29 mouse cellular contexts compared by ENCODE assay signal in genomic region chr2:102967417-102967816, GRCm38 (mm10).
DNase-seq lines count a peak whose midpoint lies in the region; ATAC-seq and TF ChIP-seq lines count a peak whose summit lies in the region.
"Had no signal": no experiment of that assay in that cellular context is flagged by ENCODE, and none has a peak within 500 bp of the region (broad histone marks: within the 10 kb centered on the region; RNA-seq: fewer than 3 reads in every experiment).

No protein-coding gene starts in this region.

- H3K4me3 ChIP-seq in liver, embryonic 15.5 days (replicated peaks), result no peak overlapping the region
- H3K4me3 ChIP-seq in liver, embryonic 12.5 days, result no peak overlapping the region
- H3K4me3 ChIP-seq in brown adipose tissue, adult 24 weeks (ENCODE audit: insufficient read depth, low read depth, low read length), result no peak overlapping the region
- no peak overlapping the region for H3K4me3 ChIP-seq in macrophage (ENCODE audit: inconsistent target)
- no peak overlapping the region for H3K4me3 ChIP-seq in lung, postnatal 0 days (ENCODE audit: low read depth, low read length)
- H3K4me3 ChIP-seq: embryonic facial prominence, embryonic 15.5 days; forebrain, embryonic 12.5 days; heart, adult 2 months; heart, embryonic 13.5 days; hindbrain, embryonic 10.5 days; hindbrain, embryonic 15.5 days; limb, embryonic 10.5 days; limb, embryonic 15.5 days; megakaryocyte, embryonic 14.5 days; midbrain, embryonic 13.5 days had no signal

- no peak overlapping the region for H3K9ac ChIP-seq in liver, embryonic 15.5 days
- no peak overlapping the region for H3K9ac ChIP-seq in liver, embryonic 12.5 days
- H3K9ac ChIP-seq in lung, postnatal 0 days (replicated peaks; ENCODE audit: low read depth), result no peak overlapping the region
- H3K9ac ChIP-seq: embryonic facial prominence, embryonic 15.5 days; forebrain, embryonic 12.5 days; heart, embryonic 13.5 days; hindbrain, embryonic 15.5 days; limb, embryonic 15.5 days; midbrain, embryonic 13.5 days had no signal

- WGBS in liver, embryonic 15.5 days (ENCODE audit: insufficient replicate concordance), result 57% methylated on average over 4 of the region's 4 CpGs
- 52% methylated on average over 4 of the region's 4 CpGs for WGBS in liver, embryonic 12.5 days (ENCODE audit: insufficient replicate concordance)
- WGBS in macrophage (ENCODE audit: missing documents), result 39% methylated on average over 2 of the region's 4 CpGs
- 68% methylated on average over 4 of the region's 4 CpGs for WGBS in lung, postnatal 0 days

- no peaks in the 10 kb centered on the region for H3K36me3 ChIP-seq in liver, embryonic 15.5 days (replicated peaks)
- no peaks in the 10 kb centered on the region for H3K36me3 ChIP-seq in liver, embryonic 12.5 days
- H3K36me3 ChIP-seq in macrophage (ENCODE audit: inconsistent target), result no peaks in the 10 kb centered on the region
- no peaks in the 10 kb centered on the region for H3K36me3 ChIP-seq in splenic B cell, adult 2 months (ENCODE audit: control insufficient read depth, insufficient read depth, low read length, poor library complexity, severe bottlenecking)
- no peaks in the 10 kb centered on the region for H3K36me3 ChIP-seq in lung, postnatal 0 days (ENCODE audit: insufficient read depth, low read length)
- H3K36me3 ChIP-seq: embryonic facial prominence, embryonic 15.5 days; forebrain, embryonic 12.5 days; heart, embryonic 13.5 days; hindbrain, embryonic 10.5 days; hindbrain, embryonic 15.5 days; limb, embryonic 10.5 days; limb, embryonic 15.5 days; midbrain, embryonic 13.5 days had no signal

- peak; percentile 39 for DNase-seq in splenic B cell, adult 2 months (ENCODE audit: low read depth, low spot score)
- no peak for DNase-seq in lung, postnatal 0 days (ENCODE audit: low spot score)
- DNase-seq in cerebellum, adult 11 months, result no peak
- DNase-seq in urinary bladder, postnatal 36 days (ENCODE audit: low spot score in 2 of 2), result no peak
- DNase-seq: adrenal gland, postnatal 25 days; cerebellum, adult 9-10 months; gastrocnemius, postnatal 25 days; heart, adult 2 months; heart, postnatal 10 days; kidney, adult 2 months; kidney, postnatal 4 days; layer of hippocampus, postnatal 36 days; lung, adult 2 months; lung, postnatal 14 days; right cerebral cortex, postnatal 25 days; thymus, postnatal 14 days had no signal

- no peaks in the 10 kb centered on the region for H3K4me1 ChIP-seq in liver, embryonic 15.5 days (replicated peaks)
- H3K4me1 ChIP-seq in liver, embryonic 12.5 days, result no peaks in the 10 kb centered on the region
- H3K4me1 ChIP-seq in brown adipose tissue, adult 24 weeks (ENCODE audit: control insufficient read depth, insufficient read depth, insufficient read length, low read length), result no peaks in the 10 kb centered on the region
- H3K4me1 ChIP-seq in lung, postnatal 0 days (ENCODE audit: insufficient read depth, low read depth, low read length), result no peaks in the 10 kb centered on the region
- H3K4me1 ChIP-seq: embryonic facial prominence, embryonic 15.5 days; forebrain, embryonic 12.5 days; heart, embryonic 13.5 days; hindbrain, embryonic 15.5 days; midbrain, embryonic 13.5 days had no signal

- TF ChIP-seq EP300 in lung, postnatal 0 days (IDR thresholded peaks at IDR 0.05), result no peak

- no peaks in the 10 kb centered on the region for H3K27me3 ChIP-seq in liver, embryonic 15.5 days
- no peaks in the 10 kb centered on the region for H3K27me3 ChIP-seq in liver, embryonic 12.5 days (replicated peaks)
- no peaks in the 10 kb centered on the region for H3K27me3 ChIP-seq in splenic B cell, adult 2 months (ENCODE audit: control insufficient read depth, insufficient read depth, low read length, poor library complexity, severe bottlenecking)
- no peaks in the 10 kb centered on the region for H3K27me3 ChIP-seq in lung, postnatal 0 days (replicated peaks; ENCODE audit: insufficient read depth, low read length)
- H3K27me3 ChIP-seq: embryonic facial prominence, embryonic 15.5 days; forebrain, embryonic 12.5 days; heart, embryonic 13.5 days; hindbrain, embryonic 15.5 days; limb, embryonic 15.5 days; megakaryocyte, embryonic 14.5 days; midbrain, embryonic 13.5 days had no signal

- H3K9me3 ChIP-seq in liver, embryonic 15.5 days (replicated peaks), result no peaks in the 10 kb centered on the region
- H3K9me3 ChIP-seq in liver, embryonic 12.5 days (replicated peaks), result no peaks in the 10 kb centered on the region
- no peaks in the 10 kb centered on the region for H3K9me3 ChIP-seq in lung, postnatal 0 days (ENCODE audit: low read length)
- H3K9me3 ChIP-seq: embryonic facial prominence, embryonic 15.5 days; forebrain, embryonic 12.5 days; hindbrain, embryonic 10.5 days; hindbrain, embryonic 15.5 days; limb, embryonic 10.5 days; limb, embryonic 15.5 days had no signal

- no peak for TF ChIP-seq CTCF in lung, postnatal 0 days (IDR thresholded peaks at IDR 0.05)

- no peaks in the 10 kb centered on the region for H3K79me2 ChIP-seq in macrophage (ENCODE audit: inconsistent target)

- H3K4me2 ChIP-seq in liver, embryonic 15.5 days, result no peak overlapping the region
- H3K4me2 ChIP-seq in liver, embryonic 12.5 days, result no peak overlapping the region
- H3K4me2 ChIP-seq in lung, postnatal 0 days (replicated peaks; ENCODE audit: low read depth, low read length), result no peak overlapping the region
- H3K4me2 ChIP-seq: embryonic facial prominence, embryonic 15.5 days; forebrain, embryonic 12.5 days; heart, embryonic 13.5 days; hindbrain, embryonic 15.5 days; limb, embryonic 15.5 days; midbrain, embryonic 13.5 days had no signal

- ATAC-seq in liver, embryonic 15.5 days (ENCODE audit: insufficient read depth), result no peak
- no peak for ATAC-seq in liver, embryonic 12.5 days
- no peak for ATAC-seq in lung, postnatal 0 days
- ATAC-seq: midbrain, embryonic 13.5 days had no signal

- 0 out of 2 replicates have a peak overlapping the region, but pooled peaks have one; percentile 9 for H3K27ac ChIP-seq in liver, embryonic 15.5 days (replicated peaks)
- H3K27ac ChIP-seq in liver, embryonic 12.5 days, result no peak overlapping the region
- peak overlapping the region; percentile 42; the same call in 1 of the 2 replicates for H3K27ac ChIP-seq in brown adipose tissue, adult 24 weeks (replicated peaks; ENCODE audit: low read depth, low read length)
- peak overlapping the region; percentile 94 for H3K27ac ChIP-seq in macrophage
- no peak overlapping the region for H3K27ac ChIP-seq in lung, postnatal 0 days (ENCODE audit: low read length)
- H3K27ac ChIP-seq: embryonic facial prominence, embryonic 15.5 days; forebrain, embryonic 12.5 days; heart, adult 2 months; heart, embryonic 13.5 days; hindbrain, embryonic 10.5 days; hindbrain, embryonic 15.5 days; limb, embryonic 10.5 days; limb, embryonic 15.5 days; midbrain, embryonic 13.5 days had no signal

Comparison
In these comparisons a context has a peak if more than half of its experiments do, and no peak if none do; other contexts are left out.
1. H3K27ac ChIP-seq: peak in liver, embryonic 15.5 days (single experiment), brown adipose tissue, adult 24 weeks (single experiment) and macrophage (single experiment); none in liver, embryonic 12.5 days (single experiment) and lung, postnatal 0 days (single experiment).